Mouse (Mus musculus): ENCODE measurements around the gene Ptpn5.

The Ptpn5 gene

DNA sequence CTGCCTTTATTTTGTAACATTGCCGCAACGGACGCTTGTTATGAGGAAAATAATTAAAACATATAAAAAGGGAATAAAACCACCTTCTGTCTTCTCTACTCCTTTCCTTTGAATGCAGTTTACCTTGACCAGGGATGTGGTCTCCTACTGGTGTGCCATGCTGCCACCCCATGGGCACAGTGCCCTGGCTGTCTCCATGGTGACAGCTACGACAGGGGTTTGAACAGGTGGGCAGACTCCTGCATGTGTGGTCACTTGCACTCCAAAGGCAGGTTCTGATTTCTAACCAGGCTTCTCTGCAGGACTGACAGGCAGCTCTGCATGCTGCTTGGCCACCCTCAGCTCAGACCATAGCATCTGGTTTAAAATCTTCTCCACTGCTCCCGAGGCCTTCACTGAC is 21.4 kb downstream of the Ptpn5 start:
- no peak for DNase-seq (ENCODE audit: extremely low spot score, low read depth, low spot score)

GRCm38 (mm10) chr7:47111121-47111520 is 22.4 kb downstream of the Ptpn5 start:
- DNase-seq (ENCODE audit: extremely low spot score, low read depth, low spot score): no peak

GRCm38 (mm10) chr7:47110511-47110910 is 23.0 kb downstream of the Ptpn5 start:
- DNase-seq (ENCODE audit: extremely low spot score, low read depth, low spot score): no peak

GRCm38 (mm10) chr7:47108779-47109189 is 24.7 kb downstream of the Ptpn5 start:
- DNase-seq (ENCODE audit: extremely low spot score, low read depth, low spot score): no peak

DNA sequence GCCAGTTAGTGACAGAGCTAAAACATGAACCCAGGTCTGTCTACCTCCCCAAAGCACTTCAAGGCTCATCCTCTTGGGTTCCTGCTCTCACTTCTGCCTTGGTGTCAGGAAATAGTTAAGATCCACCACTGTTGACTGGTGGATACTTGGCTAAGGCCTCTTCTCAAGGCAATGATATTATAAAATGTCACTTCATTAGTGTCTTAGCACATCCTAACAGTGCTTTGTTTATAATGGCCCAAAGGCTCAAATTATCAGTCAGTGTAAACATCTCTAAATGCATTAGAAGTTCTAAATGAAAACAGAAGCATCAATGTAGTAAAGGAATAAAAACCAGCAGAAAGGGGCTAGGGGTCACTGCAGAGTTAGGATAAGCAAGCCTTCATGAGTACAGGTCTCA is 26.5 kb downstream of the Ptpn5 start:
- no peak for DNase-seq (ENCODE audit: extremely low spot score, low read depth, low spot score)

DNA sequence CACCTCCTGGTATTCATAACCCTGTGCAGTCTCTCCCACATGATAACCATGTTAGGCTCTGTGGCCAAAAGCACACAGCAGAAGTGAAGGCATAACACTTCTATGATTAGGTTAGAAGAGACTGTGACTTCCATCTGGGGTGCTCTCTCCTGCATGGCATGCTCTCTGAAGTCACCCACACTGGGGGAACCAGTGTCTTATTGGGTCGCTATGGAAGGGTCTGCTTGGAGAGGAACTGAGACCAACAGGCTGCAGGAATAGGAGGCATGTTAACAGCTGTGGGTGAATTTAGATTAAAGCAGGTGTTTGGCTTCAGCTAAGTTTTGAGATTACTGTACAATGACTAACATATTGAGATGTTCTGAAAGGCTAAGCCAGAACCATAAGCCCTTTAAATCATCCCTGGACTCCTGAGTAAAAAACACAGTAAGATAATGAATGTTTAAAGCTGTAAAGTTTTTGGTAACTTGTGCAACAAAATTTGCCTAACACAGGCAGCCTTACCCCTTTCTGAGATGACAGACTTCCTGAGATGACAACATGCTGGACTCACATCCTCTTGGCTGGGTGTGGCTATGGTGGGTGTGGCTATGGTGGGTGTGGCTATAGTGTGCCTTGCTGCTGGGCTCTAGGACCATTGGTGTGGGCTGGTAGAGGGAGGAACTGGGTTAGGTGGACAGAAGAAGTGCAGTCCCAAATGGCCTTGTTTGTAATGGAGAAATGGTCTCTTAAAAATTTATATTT is 29.6 kb downstream of the Ptpn5 start:
- DNase-seq (ENCODE audit: extremely low spot score, low read depth, low spot score): no peak

DNA sequence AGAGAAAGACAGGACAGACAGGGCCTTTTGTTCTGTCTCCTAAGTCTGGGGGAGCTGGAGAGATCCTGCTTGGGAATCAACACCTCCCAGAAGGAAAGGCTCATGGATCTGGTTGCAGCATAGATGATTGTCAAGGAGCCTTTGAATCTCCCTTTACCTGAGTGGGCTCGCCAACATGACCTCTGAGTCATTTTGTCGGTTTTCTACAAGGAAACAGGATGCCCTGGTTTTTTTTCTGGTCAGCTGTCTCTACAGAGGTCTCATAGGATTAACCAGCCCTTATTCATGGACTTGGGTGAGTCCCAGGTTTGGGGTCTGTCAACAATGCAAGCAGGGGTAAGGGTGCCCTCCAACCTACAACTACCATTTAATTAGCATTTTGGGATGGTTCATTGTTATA is 30.5 kb downstream of the Ptpn5 start:
- no peak for DNase-seq (ENCODE audit: extremely low spot score, low read depth, low spot score)

- no peak for DNase-seq (ENCODE audit: extremely low spot score, low read depth, low spot score)
Measured at GRCm38 (mm10) chr7:47100615-47101014, 32.9 kb downstream of the Ptpn5 start.

- no peak for DNase-seq (ENCODE audit: extremely low spot score, low read depth, low spot score)
Measured at GRCm38 (mm10) chr7:47099306-47099705, 34.2 kb downstream of the Ptpn5 start.

GRCm38 (mm10) chr7:47098044-47098443 is 35.4 kb downstream of the Ptpn5 start:
- no peak for DNase-seq (ENCODE audit: extremely low spot score, low read depth, low spot score)

GRCm38 (mm10) chr7:47094969-47095368 is 38.5 kb downstream of the Ptpn5 start:
- no peak for DNase-seq (ENCODE audit: extremely low spot score, low read depth, low spot score)

DNA sequence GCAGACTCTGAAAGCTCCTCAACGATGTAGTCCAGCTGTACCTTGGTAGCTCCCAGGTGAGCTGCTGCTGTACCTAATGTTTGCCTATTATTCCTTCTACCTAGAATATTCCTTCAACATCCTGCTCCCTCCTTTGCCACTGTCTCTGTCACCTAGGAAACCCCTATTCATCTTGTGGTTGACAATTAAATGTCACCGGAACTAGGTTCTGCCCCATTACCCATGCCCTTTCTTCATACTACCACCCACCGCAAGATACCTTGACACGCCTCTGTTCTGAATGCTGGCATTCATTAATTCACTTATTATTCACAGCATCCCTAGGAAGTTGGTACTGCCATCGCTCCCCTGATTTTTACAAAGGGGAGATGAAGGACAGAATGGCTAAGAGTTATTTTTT is 39.5 kb downstream of the Ptpn5 start:
- DNase-seq (ENCODE audit: extremely low spot score, low read depth, low spot score): no peak

- no peak for DNase-seq (ENCODE audit: extremely low spot score, low read depth, low spot score)
Measured at GRCm38 (mm10) chr7:47085075-47085474, 48.4 kb downstream of the Ptpn5 start.

GRCm38 (mm10) chr7:47081277-47081676 is 52.2 kb downstream of the Ptpn5 start:
- peak; percentile 5 for DNase-seq (ENCODE audit: extremely low spot score, low read depth, low spot score)

GRCm38 (mm10) chr7:47080868-47081267 is 52.6 kb downstream of the Ptpn5 start:
- DNase-seq (ENCODE audit: extremely low spot score, low read depth, low spot score): no peak

- no peak for DNase-seq (ENCODE audit: extremely low spot score, low read depth, low spot score)
Measured at GRCm38 (mm10) chr7:47077451-47077850, 56.0 kb downstream of the Ptpn5 start.

DNA sequence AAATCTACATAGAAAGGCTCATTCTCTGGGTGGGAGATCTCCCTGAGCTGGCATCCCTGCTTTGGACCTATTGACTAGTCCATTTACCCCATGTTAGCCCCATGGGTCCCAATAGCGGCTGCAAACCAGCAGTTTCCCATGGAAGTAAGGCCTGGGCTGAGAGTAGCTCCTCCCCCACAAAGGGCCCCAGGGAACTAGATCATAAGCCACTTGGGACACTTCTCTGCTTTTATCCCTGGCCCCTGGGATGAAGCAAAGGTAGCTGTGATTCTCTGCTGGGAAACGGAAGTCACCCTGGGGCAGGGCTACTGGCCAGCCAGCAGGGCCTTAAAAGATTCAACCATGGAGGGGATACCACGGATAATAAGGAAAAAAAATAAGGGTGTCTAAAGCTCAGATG is 56.8 kb downstream of the Ptpn5 start:
- no peak for DNase-seq (ENCODE audit: extremely low spot score, low read depth, low spot score)

DNA sequence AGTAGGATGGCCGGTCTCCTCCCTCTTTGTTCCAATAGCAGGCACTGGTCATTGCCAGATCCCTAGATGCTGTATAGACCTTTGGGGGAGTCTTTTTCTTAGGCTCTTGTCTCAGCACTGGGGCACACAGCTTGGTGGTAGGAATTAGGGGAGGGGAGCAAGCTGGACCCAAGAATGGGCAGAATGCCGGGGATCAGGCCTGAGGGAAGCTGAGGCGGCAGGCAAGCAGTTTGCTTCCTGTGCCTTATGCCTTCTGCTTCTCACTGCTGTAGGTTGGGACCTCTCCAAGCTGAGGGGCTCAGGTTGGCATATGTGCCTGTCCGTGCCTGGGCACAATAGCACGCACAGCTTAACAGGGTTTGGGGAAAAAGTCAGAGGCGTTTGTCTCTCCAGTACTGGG is 57.3 kb downstream of the Ptpn5 start:
- DNase-seq (ENCODE audit: extremely low spot score, low read depth, low spot score): no peak

DNA sequence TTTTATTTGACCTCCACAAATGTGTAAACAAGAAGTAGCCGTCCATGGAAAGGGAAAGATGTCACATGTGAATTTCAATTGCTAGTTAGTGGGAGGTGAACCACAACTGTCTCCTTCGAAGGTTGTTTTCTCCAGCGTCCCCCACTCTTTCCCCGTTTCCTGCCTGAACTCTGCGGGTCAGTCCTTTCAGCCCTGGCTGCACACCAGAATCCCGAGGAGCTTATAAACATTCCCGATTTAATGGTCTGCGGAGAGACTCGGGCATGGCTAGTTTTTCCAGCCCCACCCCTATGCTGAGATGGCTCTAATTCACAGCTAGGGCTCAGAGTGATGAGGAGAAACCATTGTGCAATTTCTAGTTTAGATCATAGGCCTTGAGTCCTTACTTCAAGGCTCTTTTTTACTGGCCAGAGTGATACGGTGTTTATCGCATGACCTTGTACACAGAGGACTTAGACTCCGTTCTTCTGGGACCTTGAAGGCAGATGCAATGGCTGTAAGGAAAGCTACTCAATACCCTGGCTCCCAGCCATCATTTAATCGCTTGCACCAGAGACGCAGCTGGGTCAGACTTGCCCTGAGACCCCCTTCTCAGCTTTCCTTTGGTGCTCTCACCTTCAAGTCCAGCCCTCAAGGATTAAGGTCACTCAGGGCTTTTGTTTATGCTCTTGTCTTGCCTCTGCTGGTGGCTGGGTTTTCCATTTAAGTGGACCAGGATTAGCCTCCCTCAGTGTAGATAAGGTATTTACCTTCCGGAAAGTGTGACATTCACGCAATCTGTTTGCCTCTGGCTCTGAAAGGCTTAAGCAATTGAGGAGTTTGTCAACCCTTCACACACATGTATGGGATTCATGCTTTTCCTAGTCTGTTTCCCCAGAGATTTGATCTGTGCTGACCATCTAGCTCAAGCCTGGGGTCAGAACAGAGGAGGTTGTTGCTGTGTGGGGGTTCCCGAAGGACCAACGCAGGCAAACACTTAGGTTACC is 59.7 kb downstream of the Ptpn5 start:
- no peak for DNase-seq (ENCODE audit: extremely low spot score, low read depth, low spot score)

DNA sequence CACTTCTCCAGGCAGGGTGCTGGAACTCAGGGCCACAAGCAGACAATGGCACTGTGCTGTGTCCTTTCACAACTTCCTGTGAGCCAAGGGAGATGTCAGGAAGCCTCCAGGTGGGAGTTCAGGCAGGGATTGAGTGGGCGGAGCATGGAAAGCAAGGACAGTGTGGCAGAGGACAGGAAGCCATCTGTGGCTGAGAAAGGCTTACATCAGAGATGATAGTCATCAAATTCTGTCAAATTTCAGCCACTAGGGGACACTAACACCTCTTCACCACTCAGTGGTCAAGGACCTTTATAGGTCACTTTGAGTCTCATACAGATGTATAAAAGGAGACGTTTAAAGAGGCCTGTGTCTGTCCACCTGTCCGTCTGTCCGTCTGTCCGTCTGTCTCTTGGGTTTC is 60.9 kb downstream of the Ptpn5 start:
- DNase-seq (ENCODE audit: extremely low spot score, low read depth, low spot score): no peak

DNA sequence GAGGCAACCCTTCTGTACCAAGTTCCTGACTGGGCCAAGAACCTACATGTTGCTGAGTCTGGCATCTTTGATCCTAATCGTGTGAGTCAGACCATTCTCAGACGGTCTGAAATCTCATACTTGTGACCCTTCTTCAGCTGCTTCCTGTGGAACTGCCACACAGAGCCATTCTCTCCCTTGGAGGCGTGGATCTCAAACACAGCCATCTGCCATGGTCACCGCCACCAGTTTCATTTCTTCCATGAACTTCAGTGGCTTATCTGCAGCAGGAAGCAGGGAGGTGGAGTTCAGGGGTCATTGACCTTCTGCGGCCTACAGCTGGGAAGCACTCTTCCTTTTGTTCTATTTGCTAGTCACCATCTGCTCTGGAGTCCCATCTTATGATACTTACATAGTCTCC is 65.6 kb downstream of the Ptpn5 start:
- no peak for DNase-seq (ENCODE audit: extremely low spot score, low read depth, low spot score)

DNA sequence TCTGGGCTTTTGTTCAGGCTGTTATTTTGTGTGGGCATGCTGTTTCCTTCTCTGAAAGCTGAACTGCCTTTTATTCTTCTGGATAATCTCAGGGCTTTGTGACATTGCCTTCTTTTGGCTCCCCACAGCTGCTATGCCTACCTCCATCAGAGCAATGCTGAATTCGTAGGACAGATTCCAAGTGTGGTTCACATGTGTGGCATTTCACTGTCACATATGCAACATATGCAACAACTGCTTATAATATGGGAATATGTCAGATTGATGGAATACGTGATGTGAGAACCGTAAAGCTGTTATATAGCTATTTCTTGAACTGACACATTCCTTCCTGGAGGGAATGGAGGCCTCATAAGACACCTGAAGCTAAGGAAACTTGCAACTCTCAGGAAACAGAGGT is 66.5 kb downstream of the Ptpn5 start:
- no peak for DNase-seq (ENCODE audit: extremely low spot score, low read depth, low spot score)
